Mouse (Mus musculus) cerebellum, adult 2 months (tissue): Measurements from ENCODE around the gene Gpx7.

Experiments used
- CTCF ChIP-seq: fragments of 200-500 bp; IDR thresholded peaks from 2 replicates; pipeline ENCODE4 v1.5.1; 2011; ENCODE audit warnings: low read depth, mild to moderate bottlenecking, control low read depth, low read length, moderate library complexity, borderline replicate concordance; ENCODE audit not compliant: insufficient read depth
- POLR2A ChIP-seq: fragments of 200-500 bp; IDR thresholded peaks from 2 replicates; pipeline ENCODE4 v1.6.1; 2011; ENCODE audit warnings: low read length, control low read depth, borderline replicate concordance; ENCODE audit not compliant: insufficient read depth

DNA sequence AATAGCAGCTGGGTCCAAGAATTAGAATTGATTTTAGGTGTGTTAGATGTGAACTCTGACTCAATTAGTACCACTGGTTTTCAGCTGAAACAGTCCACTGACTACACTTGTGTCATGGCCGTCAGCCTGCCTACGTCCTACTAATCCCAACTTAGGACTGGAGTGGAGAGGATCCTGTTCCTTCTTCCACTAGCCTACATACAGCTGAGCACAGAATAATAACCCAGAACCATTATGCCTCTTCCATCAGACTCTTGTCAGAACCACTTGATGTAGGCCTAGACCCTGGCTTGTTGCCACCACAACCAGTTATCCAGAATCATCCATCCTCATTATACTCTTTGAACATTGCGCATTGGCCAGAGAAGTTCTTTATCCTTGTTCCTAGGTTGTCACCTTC lies 28.0 kb upstream of the Gpx7 start:
- TF ChIP-seq CTCF (no peak), POLR2A (no peak)
